Mouse (Mus musculus) heart, embryonic 12.5 days (tissue): ENCODE measurements at regions not wholly inside any gene's neighbourhood (a gene's known extent, or its start where the extent isn't known, plus 50 kb on each side); places are given as distances from the start of the nearest gene placed in this dataset.

Experiments
- ATAC-seq: fragments of 200-750 bp; cut with Nextera tagmentation; 2 replicates; pipeline ENCODE4 v1.8.0; 2017; ENCODE audit warnings: moderate TSS enrichment, moderate library complexity; ENCODE audit not compliant: insufficient number of reproducible peaks, low FRiP score
- H3K27ac ChIP-seq: fragments of 300-500 bp; sonication (generic); 2 replicates; pipeline ENCODE4 v1.5.1; 2016; ENCODE audit warnings: mild to moderate bottlenecking, moderate library complexity; ENCODE audit not compliant: poor library complexity, severe bottlenecking
- H3K27me3 ChIP-seq: fragments of 300-500 bp; sonication (generic); replicated peaks from 2 replicates; pipeline ENCODE4 v1.6.1; 2016; ENCODE audit warnings: mild to moderate bottlenecking, moderate library complexity
- H3K36me3 ChIP-seq: fragments of 300-500 bp; sonication (generic); 2 replicates; pipeline ENCODE4 v1.6.1; 2016; ENCODE audit warnings: mild to moderate bottlenecking, moderate library complexity
- H3K4me1 ChIP-seq: fragments of 300-500 bp; sonication (generic); replicated peaks from 2 replicates; pipeline ENCODE4 v1.6.1; 2016; ENCODE audit warnings: mild to moderate bottlenecking
- H3K4me2 ChIP-seq: fragments of 300-500 bp; sonication (generic); 2 replicates; pipeline ENCODE4 v1.6.1; 2016; ENCODE audit warnings: mild to moderate bottlenecking, moderate library complexity
- H3K4me3 ChIP-seq: fragments of 300-500 bp; sonication (generic); 2 replicates; pipeline ENCODE4 v1.5.1; 2016; ENCODE audit warnings: mild to moderate bottlenecking
- H3K9ac ChIP-seq: fragments of 300-500 bp; sonication (generic); 2 replicates; pipeline ENCODE4 v1.6.1; 2016; ENCODE audit warnings: mild to moderate bottlenecking, moderate library complexity
- H3K9me3 ChIP-seq: fragments of 300-500 bp; sonication (generic); replicated peaks from 2 replicates; pipeline ENCODE4 v1.6.1; 2016; ENCODE audit warnings: mild to moderate bottlenecking, moderate library complexity
- WGBS: fragments of 180-500 bp; shearing (Covaris S2); methylation state at CpG from one replicate; pipeline ENCODE4 v1.1.7; 2016; 5-methylcytosine and 5-hydroxymethylcytosine counted together

DNA sequence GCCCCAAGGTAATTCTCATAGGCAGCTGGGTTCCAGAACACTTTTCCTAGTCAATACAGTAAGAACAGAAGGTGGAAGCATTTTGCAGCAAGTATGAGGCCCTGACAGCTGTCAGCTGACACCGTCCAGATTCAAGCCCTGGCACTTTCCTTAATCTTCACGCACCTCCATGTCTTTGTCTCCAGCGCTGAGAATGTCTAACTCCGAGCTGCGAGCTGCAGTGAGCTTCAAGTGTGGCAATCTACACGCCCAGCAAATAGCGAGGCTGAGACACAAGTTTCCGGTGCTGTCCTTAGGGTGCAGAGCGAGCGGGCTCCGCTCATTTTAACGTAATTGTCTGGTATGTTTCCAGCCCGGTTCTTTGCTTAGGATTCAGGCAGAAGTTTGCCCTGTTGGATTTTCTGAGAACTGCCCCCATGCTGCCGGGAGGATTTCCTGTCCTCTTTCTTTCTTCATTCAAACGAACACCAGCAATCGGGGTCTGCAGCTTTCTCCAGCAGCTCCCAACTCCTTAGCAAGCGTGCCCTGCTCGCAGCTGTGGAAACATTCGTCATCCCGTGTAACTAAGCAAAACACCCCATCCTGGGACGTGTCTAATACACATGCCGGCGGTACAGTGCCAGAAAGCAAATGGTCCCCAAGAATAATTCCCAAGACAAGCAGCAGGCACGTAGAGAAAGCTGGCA, 54.5 kb downstream of the Irx3 start:
- ATAC-seq = no peak
- peak overlapping the region; percentile 2 for H3K27ac ChIP-seq

DNA sequence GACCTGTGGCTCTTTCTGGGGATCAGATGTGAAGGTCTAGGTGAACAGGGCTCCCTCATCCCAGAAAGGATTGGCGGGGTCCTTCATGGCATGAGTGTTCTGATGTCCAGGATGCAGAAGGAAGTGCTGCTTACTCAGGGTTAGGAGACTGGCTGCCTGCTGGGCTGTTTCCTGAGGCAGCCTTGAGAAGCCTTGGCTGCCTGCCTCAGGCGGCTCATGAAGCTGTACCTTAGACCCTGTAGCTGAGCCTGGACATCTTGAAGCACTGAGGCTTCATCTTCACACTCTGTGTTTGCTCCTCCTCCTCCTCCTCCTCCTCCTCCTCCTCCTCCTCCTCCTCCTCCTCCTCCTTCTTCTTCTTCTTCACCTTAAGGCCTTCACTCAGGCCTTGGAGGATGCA, 77.2 kb downstream of the Irx3 start:
- WGBS = 68% methylated on average over 2 of the region's 2 CpGs
- Histone ChIP-seq H3K27me3 (no peaks in the 10 kb centered on the region), H3K4me2 (no peak overlapping the region), H3K4me1 (no peaks in the 10 kb centered on the region), H3K9me3 (no peaks in the 10 kb centered on the region), H3K36me3 (no peaks in the 10 kb centered on the region), H3K9ac (no peak overlapping the region), H3K27ac (no peak overlapping the region), H3K4me3 (no peak overlapping the region)
- ATAC-seq = no peak

More for the DNA sequence above, 54.5 kb downstream of the Irx3 start:
- Histone ChIP-seq H3K4me2 (peak overlapping the region; percentile 48), H3K9ac (no peak overlapping the region), H3K9me3 (no peaks in the 10 kb centered on the region; the same call in 1 of the 2 replicates), H3K27me3 (peaks cover 7% of the 10 kb centered on the region; the same call in 1 of the 2 replicates), H3K36me3 (no peaks in the 10 kb centered on the region), H3K4me3 (peak overlapping the region; percentile 14; the same call in 1 of the 2 replicates), H3K4me1 (peaks cover 23% of the 10 kb centered on the region)
- 30% methylated on average over 24 of the region's 24 CpGs for WGBS
